Mouse (Mus musculus): ENCODE results near the gene Il27ra. TPM values are rescaled to one million over a fixed set of nuclear protein-coding genes. Genes with fewer than 3 reads are reported as not detected.
"Not testable (repeated sequence)": the region's sequence is repeated elsewhere in the genome, so short reads cannot be mapped to it uniquely, and the experiment has no call there.

The Il27ra gene
- total RNA-seq, 2 experiments from 2014 or later, result 0.15 to 0.52 TPM

DNA sequence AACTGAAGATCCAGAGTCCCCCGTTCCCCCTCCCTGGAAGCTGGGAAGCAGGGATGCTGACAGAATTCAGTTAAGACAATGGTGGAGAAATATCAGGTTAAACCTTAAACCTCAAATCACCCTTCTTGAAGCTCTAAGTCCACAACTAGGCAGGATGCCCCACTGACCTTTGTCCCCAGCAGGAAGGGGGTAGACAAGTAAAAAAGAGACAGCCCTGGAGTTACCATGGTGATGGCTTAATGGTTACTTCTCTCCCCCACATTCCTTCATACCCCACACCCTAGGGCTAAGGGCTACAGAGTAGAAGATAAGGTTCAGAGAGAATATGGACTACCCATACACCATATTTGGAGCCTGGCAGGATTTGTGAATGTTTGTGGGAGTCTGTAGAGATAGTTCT lies 18.8 kb downstream of the Il27ra start:
- intact Hi-C loops (cut with DNase I), result no loop called here
- DNase-seq, result no peak

DNA sequence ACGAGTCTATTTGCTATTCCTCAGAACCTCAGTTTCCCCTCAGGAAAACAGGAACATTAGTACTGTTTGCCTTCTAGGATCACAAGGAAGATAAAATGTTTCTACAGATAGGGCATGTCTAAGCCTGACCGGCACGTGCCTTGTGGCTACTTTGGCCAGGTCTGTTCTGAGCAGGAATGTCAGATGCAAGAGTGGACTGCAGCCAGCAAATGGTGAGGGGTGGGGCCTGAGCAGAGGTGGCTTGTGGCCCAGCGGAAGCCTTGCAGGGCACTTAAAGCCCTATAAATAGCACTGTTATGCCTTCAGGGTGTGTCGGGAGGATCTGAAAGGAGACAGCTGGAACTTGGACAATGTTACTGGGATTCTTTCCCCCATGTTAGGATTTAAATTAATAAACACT lies 19.3 kb downstream of the Il27ra start:
- intact Hi-C loops (cut with DNase I), result no loop called here

DNA sequence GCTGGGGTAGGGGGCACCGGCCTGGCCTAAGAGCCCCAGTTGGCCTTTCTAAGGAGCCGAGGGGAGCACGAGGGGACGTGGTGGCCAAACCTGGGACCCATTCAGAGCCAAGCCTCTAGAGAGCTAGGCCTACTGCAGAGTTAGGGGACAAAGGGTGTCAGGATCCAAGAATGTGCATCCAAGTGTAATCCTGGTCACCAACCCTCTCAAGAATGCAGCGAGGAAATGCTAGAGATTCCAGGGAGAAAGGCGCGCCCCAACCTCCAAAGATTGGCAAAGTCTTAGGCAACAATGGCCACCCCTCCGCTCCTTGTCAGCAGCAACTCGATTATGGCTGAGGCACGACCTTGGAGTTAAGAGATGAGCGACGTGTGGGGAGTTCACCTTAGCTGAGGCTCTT lies 20.8 kb downstream of the Il27ra start:
- no peak for DNase-seq
- intact Hi-C loops (cut with DNase I), result no loop called here

More for the DNA sequence above, 19.3 kb downstream of the Il27ra start:
- DNase-seq, result peak; percentile 51 to 59

DNA sequence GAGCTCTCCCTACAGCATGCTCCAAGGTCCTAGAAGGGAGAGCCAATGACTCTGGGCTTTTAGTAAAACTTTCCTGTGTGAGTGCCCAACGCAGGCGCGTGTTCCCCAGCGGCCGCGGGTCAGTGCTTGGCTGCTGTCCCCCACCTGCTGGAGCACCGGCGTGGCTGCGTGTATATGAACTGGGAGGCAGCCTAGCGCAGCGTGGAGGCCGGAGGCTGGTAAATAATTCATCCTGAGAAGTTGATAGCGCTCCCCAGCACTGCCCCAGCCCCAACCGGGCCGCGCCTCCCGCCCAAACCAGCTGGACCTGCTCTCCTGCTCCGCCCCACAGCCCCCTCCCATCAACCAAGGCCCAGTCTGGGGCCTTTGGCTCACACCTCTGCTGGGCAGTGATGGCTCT lies 21.3 kb downstream of the Il27ra start, which contains the start of gene Palm3:
TSS of gene Palm3 (plus strand) at position 376 of the 400 bp plus-strand sequence.
- intact Hi-C loops (cut with DNase I), result no loop called here

DNA sequence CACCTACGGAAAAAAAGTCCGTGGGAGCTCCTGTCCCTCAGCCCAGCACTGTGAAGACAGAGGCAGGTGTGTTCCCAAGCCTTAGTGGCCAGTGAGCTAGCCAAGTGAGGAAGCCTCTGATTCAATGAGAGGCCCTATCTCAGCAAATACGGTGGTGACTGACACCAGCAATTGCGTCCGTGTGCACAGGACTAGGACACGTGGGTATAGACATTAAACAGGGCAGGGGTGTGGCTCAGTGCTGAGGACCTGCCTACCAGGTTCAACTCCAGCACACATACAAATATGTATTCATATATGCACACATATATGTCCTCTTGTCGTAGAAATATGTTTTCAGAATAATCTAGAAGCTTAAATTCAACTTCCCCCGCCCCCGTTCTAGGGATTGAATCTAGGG lies 22.7 kb downstream of the Il27ra start:
- intact Hi-C loops (cut with DNase I), result no loop called here

More for the DNA sequence above, 21.3 kb downstream of the Il27ra start, which contains the start of gene Palm3:
- no peak for DNase-seq

DNA sequence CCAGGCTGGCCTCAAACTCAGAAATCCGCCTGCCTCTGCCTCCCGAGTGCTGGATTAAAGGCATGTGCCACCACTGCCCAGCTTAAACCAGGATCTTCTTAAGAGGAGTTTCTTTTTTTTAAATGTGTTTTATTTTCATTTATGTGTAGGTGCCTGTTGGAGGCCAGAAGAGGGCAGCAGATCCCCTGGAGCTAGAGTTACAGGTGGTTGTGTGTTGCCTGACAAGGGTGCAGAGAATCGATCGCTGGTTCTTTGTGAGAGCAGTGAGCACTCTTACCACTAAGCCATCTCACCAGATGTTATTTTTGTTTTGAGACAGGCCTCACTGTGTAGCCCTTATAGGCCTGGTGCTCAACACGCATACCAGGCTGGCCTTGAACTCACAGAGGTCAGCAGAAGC lies 26.6 kb downstream of the Il27ra start:
- intact Hi-C loops (cut with DNase I), result no loop called here
- no peak for DNase-seq

More for the DNA sequence above, 22.7 kb downstream of the Il27ra start:
- no peak for DNase-seq

DNA sequence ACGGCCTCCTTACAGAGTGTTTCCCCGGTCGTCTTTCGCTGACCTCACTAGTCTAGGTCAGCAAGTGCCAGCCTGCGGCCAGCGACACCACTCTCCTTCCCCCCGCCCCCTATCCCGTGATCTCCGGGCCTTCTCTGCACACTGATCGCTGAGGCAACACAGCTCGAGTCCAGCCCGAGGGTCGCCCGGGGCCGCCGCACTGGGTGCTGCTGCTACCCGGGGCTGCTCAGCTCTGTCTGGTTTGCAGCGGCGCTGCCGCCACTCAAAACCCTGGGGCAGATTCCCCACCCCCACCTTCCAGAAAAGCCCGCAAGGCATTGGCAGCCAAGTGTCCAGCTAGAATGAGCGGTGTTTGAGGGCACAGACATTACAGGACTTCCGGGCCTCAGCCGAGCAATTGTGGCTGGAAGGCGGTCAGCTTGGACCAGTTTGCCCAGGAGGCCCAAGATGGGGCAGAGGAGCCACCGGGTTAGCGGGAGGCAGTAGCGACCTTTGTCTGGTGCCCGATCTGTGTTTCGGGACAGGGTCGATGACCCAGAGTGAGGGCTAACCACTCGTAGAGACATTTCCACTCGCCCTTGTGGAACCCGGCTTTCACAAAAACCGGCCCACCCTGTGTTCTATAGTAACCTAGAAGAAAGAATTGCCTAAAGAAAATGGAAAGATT lies 29.8 kb downstream of the Il27ra start:
- intact Hi-C loops (cut with DNase I), result no loop called here
- no peak for DNase-seq

DNA sequence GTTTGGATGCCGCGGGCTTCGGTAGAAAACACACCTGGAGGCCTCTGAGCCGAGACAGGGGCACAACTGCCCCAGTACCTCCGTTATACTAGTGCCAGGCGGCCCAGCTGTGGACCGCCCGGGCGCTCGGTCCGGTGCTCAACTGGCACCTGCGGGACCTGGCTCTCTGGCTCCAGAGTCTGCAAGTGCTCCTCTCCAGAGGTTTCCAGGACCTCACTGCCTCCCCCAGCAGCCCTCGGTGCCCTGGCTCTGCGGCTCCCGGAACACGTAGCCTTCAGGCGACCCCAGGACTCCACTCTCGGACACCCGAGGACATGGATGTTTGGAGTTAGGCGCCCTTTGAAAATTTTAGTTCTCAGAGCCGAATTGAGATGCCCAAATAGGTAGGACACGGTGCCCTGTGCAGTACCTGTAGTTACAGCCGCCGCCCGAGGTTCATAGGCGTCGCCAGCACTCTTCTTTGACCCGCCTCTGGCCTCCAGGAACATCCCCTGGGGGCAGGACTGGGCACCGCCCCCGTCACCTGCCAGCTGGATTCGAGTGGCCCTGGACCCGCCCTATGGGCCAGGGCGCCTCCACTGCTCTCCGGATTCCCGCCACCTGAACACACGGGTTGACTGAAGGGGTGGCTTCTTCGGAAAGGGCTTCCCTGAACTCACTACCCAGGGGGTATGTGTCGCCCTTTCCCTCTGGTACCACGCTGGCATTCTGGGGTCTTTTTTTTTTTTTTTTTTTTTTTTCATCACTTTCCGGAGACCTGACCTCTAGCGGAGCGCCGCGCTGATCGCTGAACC lies 30.5 kb downstream of the Il27ra start, which contains the start of gene 2210011C24Rik:
TSS of gene 2210011C24Rik (minus strand) at position 467 of the 794 bp plus-strand sequence.
- intact Hi-C loops (cut with DNase I), result no loop called here
- DNase-seq, result no peak

DNA sequence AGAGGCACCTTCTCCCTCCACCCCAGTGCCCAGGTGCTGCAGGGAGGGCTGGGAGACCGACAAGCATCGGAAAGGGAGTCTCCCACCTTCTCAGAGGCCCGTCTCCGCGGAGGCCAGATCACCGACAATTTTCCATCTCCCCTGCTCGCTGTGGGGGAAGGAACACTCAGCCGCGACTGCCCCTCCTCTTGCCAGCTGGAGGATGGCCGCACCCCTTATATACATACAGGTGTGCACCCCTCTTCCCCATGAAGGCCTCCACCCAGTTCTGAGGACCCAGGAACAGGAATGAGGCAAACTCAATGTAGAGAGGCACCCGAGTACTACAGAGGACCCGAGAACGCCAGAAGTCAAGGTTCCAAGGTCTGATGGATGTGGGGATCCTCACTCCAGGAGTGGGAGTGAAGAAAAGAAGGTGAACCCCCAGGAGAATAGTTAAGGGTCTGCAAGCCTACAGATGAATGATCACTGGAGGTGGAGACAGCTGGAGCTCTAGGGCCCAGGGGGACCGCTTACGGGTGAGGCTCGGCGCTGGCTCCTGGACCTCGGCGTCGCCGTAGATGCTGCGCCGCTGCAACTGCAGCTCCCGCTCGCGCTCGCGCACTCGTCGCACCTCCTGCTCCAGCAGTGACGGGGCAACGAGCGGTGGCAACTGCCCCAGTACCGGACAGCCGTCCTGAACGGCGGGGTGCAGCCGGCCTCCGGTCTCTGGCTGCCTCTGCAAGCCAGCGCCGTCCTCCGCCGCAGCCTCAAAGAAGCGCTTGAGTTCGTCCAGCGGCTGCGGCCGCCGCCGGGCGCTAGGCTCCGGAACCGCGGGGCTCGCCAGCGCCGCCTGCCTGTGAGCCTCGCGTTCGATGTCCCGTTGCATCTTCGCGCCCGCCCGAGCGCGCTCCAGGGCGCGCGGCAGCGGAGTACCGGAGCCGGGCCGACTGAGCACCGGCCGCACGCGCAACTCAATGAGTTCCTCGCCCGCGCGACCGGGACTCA lies 31.5 kb downstream of the Il27ra start:
- intact Hi-C loops (cut with DNase I), result no loop called here
- peak; percentile 74 to 76 for DNase-seq

DNA sequence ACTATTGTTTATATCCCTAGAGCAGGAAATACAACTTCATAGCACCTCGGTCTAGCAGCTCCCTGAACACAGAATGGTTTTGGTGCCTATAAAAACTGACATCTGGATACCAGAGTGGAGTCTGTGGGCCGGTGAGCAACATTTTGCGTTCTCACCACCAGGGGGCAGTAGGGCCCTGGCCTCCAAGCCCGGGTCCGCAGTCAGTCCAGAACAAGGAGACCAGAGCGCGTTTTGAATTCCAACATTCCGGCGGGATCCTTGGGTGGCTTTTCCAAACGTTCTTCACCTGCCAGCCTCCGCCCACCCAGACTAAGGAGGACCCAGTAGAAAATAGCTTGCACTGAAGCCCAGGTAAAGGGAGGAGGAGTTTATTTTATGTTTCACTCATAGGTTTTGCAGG lies 32.5 kb downstream of the Il27ra start:
- DNase-seq, result peak; percentile 80 to 83
- intact Hi-C loops (cut with DNase I), result no loop called here

DNA sequence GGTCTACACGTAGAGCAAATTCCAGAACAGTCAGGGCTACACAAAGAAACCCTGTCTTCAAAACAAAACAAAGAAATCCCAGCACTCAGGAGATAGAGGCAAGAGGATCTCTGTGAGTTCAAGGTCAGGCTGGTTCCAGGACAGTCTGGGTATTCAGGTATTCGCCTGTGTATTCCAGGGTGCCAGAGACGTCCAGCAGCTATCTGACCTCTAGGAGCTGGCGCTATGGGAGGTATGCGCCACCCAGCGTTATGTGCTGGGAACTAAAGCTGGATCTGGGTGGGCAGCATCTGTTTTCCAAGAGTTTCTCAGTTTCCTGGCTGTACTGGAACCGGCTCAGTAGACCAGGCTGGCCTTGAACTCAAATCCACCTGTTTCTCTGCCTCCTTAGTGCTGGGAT lies 34.0 kb downstream of the Il27ra start:
- no peak for DNase-seq
- intact Hi-C loops (cut with DNase I), result no loop called here

DNA sequence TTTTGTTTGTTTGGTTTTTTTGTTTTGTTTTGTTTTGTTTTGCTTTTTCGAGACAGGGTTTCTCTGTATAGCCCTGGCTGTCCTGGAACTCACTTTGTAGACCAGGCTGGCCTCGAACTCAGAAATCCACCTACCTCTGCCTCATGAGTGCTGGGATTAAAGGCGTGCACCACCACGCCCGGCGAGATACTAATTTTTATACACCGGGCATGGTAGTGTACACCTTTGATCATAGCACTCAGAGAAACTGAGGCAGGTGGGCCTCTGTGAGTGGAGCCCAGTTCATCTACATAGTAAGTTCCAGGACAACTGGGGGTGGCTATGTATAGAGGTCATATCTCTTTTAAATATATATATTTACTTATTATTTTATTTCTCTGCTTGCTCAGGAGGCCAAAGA lies 36.9 kb downstream of the Il27ra start:
- DNase-seq; intact Hi-C loops (cut with DNase I): not testable (repeated sequence)

DNA sequence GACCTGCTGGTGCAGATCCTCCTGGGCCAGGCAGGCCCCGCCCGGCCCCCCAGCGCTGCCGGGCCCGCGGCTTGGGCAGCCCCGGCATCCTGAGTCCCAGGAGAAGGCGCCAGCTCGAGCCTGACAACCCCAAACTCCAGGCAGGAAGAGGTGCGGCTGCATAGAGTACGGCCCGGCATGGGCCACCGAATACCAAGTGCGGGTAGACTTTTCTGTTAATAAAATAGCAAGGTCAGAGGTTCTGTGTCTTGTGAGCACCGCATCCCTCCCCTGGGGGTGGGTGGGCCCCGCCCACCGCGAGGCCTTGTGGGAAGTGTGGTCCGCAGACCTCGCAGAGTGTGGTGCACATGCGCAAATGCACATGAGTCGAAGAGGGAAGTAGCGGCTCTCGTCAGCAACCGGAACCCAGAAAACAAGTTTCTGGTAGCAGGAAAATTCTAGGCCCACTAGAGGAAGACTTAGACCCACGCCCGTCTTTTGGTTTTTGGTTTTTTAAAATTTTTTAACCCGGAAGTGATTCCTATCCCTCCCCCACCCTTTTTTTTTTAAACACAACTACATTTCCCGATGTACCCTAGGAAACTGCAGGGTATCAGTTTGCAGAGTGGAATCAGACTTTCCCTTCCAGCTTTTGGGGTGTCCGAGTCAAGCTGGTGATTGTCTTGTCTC lies 37.7 kb downstream of the Il27ra start:
- DNase-seq, result peak; percentile 92 to 95
- intact Hi-C loops (cut with DNase I), result no loop called here

DNA sequence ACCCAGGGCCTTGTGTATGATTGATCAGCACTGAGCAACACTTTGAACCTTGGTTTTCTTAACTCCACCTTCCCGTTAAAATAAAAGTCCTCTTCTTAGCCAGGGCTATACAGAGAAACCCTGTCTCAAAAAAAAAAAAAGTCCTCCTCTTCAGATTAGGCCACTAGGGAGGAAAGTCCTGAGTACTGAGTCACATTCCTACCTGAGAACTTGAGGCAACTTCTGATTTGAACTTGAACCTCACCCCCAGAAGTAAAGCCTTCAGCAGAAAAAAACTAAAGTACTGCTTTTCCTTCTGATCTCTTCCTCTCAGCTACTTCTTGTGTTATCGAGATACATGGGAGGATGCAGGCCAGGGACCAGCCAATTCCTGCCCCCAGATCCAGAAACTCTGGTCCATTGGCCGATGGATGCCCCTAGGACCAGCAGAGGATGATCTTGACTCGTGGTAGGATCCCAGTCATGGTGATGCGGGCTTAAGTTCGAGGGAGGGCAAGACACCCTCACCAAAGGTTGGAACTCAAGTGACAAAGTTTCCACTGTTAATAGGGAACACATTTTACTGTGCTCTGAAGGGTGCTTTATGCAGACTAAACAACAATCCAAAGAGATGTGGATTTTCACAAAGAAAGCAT lies 38.7 kb downstream of the Il27ra start:
- DNase-seq, result no peak
- intact Hi-C loops (cut with DNase I), result no loop called here

DNA sequence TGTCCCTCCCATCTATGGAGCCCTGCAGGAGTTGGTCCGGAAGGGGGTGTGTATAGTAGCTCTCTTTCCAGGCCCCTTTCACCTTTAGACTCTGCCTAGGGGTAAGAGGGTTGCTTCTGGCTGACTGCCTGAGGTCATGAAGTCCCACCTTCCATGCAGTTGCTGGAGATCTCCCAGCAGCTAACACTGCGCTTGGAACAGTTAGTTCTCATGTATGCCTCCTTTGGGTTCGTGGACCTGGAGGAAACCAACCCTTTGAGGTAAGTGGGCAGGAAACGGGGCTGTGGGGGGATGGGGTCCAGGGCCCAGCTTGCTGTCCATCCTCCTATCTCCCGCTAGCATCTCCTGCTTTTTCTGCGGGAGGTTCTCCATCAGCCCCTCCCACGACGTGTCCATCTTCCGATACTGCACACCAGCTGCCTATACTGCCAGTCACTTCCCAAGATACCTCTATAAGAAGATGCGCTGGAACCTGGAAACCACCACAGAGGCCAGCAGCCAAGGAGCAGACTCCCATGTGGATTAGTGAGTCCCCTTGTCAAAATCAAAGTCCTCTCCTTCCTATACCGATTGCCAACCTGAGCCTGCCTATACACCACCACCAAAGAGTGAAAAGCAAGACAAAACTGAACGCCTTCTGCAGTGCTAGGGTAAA lies 39.3 kb downstream of the Il27ra start:
- intact Hi-C loops (cut with DNase I), result no loop called here
- DNase-seq, result no peak

DNA sequence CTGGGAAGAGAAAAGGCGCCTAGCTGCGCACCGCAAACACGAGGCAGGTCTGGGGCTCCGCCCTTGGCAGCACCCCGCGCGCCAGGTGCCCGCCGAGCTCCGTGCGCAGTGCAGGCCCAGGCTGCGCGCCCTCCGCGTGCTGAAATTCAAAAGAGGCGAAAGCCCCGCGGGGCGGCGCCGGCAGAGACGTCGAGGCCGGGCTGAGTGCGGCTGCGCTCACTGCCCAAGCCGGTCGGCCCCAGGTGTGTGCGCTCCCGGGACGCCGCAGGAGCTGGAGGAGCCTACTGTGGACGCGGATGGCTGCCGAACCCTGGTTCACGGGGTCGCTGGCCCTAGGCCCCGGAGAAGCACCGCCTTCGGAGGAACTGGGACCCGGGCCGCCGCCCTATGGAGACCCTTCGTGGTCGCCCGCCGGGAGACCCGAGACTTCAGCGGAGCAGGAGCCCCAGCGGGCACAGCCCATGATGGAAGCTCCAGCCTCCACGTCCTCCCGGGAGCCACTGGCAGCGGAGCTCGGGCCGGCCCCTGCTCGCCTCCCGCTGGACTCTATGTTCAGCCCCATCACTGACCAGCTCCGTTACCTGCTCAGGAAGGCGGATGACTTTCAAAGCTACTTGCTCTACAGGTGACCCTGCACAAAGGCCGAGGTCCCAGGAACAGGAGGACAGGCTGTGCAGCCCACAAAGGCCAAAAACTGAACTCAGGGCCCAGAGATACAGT lies 40.9 kb downstream of the Il27ra start, which contains the start of gene 1700067K01Rik:
TSS of gene 1700067K01Rik (plus strand) at position 222 of the 720 bp plus-strand sequence.
- intact Hi-C loops (cut with DNase I), result no loop called here

DNA sequence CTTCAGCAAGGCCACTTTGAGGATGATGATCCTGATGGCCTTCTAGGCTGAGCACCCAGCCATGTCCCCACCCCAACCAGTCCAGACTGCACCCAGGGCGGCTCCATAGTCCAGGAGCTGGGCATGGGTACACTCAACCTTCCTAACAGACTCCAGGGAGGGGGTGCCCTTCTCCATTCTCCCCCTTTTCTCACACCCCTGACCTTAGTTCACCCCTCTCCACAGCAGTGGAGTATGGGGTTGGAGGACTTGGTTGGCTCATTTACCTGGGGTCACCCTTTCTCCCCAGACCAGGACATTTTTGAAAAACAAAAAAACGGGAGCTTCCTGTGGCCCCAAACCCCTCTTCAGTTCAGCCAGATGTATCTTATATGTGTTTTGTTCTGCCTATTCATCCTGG lies 42.6 kb downstream of the Il27ra start:
- DNase-seq, result no peak
- intact Hi-C loops (cut with DNase I), result no loop called here

More for the DNA sequence above, 40.9 kb downstream of the Il27ra start, which contains the start of gene 1700067K01Rik:
- no peak for DNase-seq

DNA sequence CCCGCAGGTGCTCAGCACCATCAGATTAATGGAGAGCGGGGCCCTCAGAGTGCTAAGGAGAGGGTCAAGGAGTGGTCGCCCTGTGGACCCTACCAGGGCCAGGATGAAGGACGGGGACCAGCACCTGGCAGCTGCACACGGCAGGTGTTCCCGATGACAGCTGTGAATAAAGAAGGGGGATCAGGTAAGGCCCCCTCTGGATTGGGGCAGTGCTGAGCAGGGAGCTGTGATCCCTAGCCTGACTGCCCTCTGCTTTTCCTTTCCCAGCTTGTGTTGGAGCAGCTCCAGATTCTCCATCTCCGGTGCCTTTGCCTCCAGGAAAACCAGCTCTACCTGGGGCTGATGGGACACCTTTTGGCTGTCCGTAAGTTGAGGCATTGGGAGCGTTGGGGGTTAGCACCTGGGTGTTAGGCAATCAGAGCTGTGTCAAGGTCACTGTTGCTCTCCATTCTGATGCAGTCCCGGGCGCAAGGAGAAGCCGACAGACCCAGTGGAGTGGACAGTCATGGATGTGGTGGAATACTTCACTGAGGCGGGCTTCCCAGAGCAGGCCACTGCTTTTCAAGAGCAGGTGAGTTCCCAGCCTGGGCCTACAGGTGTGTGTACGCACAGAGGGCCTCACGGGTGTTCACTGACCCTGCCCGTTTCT lies 43.2 kb downstream of the Il27ra start:
- intact Hi-C loops (cut with DNase I), result no loop called here

More for the DNA sequence above, 43.2 kb downstream of the Il27ra start:
- no peak for DNase-seq

Measured in gastrocnemius, postnatal 36 days (tissue).